Mouse (Mus musculus) naive thymus-derived CD4-positive, alpha-beta T cell, adult 5 months (primary cell): ENCODE results near the gene Gm1043. TPM values are rescaled to one million over a fixed set of nuclear protein-coding genes. Genes with fewer than 3 reads are reported as not detected.

Experiments used
- polyA plus RNA-seq: library from polyadenylated mRNA; unstranded; fragments of 100-300 nt; shearing (Covaris generic); gene quantifications from one replicate; pipeline ENCODE4 v1.2.1, GENCODE M21; 2017

Gene Gm1043
- 2.6 TPM for polyA plus RNA-seq

GRCm38 (mm10) chr5:37085241-37085640 is at the start of gene Gm1043:
Gene Gm1043, plus strand, starts transcription at chr5:37085370.

GRCm38 (mm10) chr5:37241651-37242151 is 156.5 kb downstream of the Gm1043 start, which contains the start of gene Crmp1:
Gene Crmp1, plus strand, starts transcription at chr5:37241940.

Other genes starting within 250 kb of the Gm1043 start
- not detected for gene Ppp2r2c, start 216.9 kb upstream of the Gm1043 start, polyA plus RNA-seq
- 1.9 TPM for gene Wfs1, start 96.2 kb upstream of the Gm1043 start, polyA plus RNA-seq
- gene Crmp1, start 156.6 kb downstream of the Gm1043 start, polyA plus RNA-seq, result 5.4 TPM